Mouse (Mus musculus) hindbrain, embryonic 14.5 days (tissue): Measurements from ENCODE around the gene Vezf1. TPM values are rescaled to one million over a fixed set of nuclear protein-coding genes. Genes with fewer than 3 reads are reported as not detected.

ENCODE experiments used
- ATAC-seq: fragments of 200-750 bp; cut with Nextera tagmentation; 2 replicates; pipeline ENCODE4 v1.8.0; 2017; ENCODE audit warnings: moderate number of reproducible peaks, mild to moderate bottlenecking, moderate TSS enrichment, moderate library complexity; ENCODE audit not compliant: low FRiP score
- DNase-seq: peaks from one replicate; pipeline ENCODE4 v3.0.0-alpha.2; 2015; ENCODE audit warnings: low spot score
- H3K27ac ChIP-seq: fragments of 300-500 bp; sonication (generic); 2 replicates; pipeline ENCODE4 v1.5.1; 2014; ENCODE audit warnings: mild to moderate bottlenecking, moderate library complexity
- H3K27me3 ChIP-seq: fragments of 300-500 bp; sonication (generic); 2 replicates; pipeline ENCODE4 v1.6.1; 2014; ENCODE audit warnings: mild to moderate bottlenecking, low read length, mixed read lengths; ENCODE audit not compliant: control insufficient read depth, insufficient read depth
- H3K36me3 ChIP-seq: fragments of 300-500 bp; sonication (generic); replicated peaks from 2 replicates; pipeline ENCODE4 v1.6.1; 2014; ENCODE audit not compliant: control insufficient read depth, insufficient read depth
- H3K4me1 ChIP-seq: fragments of 300-500 bp; sonication (generic); replicated peaks from 2 replicates; pipeline ENCODE4 v1.6.1; 2014; ENCODE audit warnings: antibody characterized with exemption, low read length, mixed read lengths; ENCODE audit not compliant: control insufficient read depth, insufficient read depth
- H3K4me2 ChIP-seq: fragments of 300-500 bp; sonication (generic); replicated peaks from 2 replicates; pipeline ENCODE4 v1.6.1; 2014; ENCODE audit warnings: mild to moderate bottlenecking, moderate library complexity
- H3K4me3 ChIP-seq: fragments of 300-500 bp; sonication (generic); replicated peaks from 2 replicates; pipeline ENCODE4 v1.5.1; 2014; ENCODE audit warnings: mild to moderate bottlenecking, low read length
- H3K9ac ChIP-seq: fragments of 300-500 bp; sonication (generic); 2 replicates; pipeline ENCODE4 v1.6.1; 2014
- H3K9me3 ChIP-seq: fragments of 300-500 bp; sonication (generic); 2 replicates; pipeline ENCODE4 v1.6.1; 2016; ENCODE audit warnings: low read length; ENCODE audit not compliant: control insufficient read depth
- WGBS: fragments of 180-500 bp; shearing (Covaris S2); extraction: QIAGEN DNeasy Blood & Tissue Kit; methylation state at CpG from one replicate; pipeline ENCODE4 v1.1.7; 2014; 5-methylcytosine and 5-hydroxymethylcytosine counted together
- polyA plus RNA-seq: library from polyadenylated mRNA; unstranded; fragments of >200 nt; fragmentation: Nextera tagmentation; extraction: Ambion mirVana; gene quantifications from 2 replicates; pipeline ENCODE4 v1.2.1, GENCODE M21; 2014

The Vezf1 gene
- polyA plus RNA-seq, 1 experiment from 2014 or later = 48.3 TPM

GRCm38 (mm10) chr11:88048961-88049670, 19.0 kb upstream of the Vezf1 start:
- peak overlapping the region; percentile 99 for H3K9ac ChIP-seq
- ATAC-seq (no peak), DNase-seq (no peak)
- peaks cover 44% of the 10 kb centered on the region for H3K36me3 ChIP-seq
- H3K27ac ChIP-seq = peak overlapping the region; percentile 98; the same call in 1 of the 2 replicates
- H3K4me1 ChIP-seq = peaks cover 28% of the 10 kb centered on the region
- WGBS = 21% methylated on average over 26 of the region's 26 CpGs
- H3K27me3 ChIP-seq = no peaks in the 10 kb centered on the region
- H3K4me3 ChIP-seq = peak overlapping the region; percentile 100
- H3K4me2 ChIP-seq = peak overlapping the region; percentile 68
- H3K9me3 ChIP-seq = no peaks in the 10 kb centered on the region

- Histone ChIP-seq H3K9ac (peak overlapping the region; percentile 99), H3K9me3 (no peaks in the 10 kb centered on the region), H3K4me3 (peak overlapping the region; percentile 100), H3K36me3 (peaks cover 45% of the 10 kb centered on the region), H3K27me3 (no peaks in the 10 kb centered on the region), H3K4me1 (peaks cover 28% of the 10 kb centered on the region), H3K27ac (no peak overlapping the region), H3K4me2 (peak overlapping the region; percentile 68)
- ATAC-seq (no peak), DNase-seq (no peak)
Measured at GRCm38 (mm10) chr11:88049732-88050131, 18.3 kb upstream of the Vezf1 start.

GRCm38 (mm10) chr11:88052638-88053037, 15.4 kb upstream of the Vezf1 start:
- H3K4me2 ChIP-seq = no peak overlapping the region
- H3K36me3 ChIP-seq = peaks cover 54% of the 10 kb centered on the region
- no peak overlapping the region for H3K9ac ChIP-seq
- no peak overlapping the region for H3K4me3 ChIP-seq
- ATAC-seq (no peak), DNase-seq (no peak)
- peaks cover 22% of the 10 kb centered on the region for H3K4me1 ChIP-seq
- no peak overlapping the region for H3K27ac ChIP-seq
- H3K27me3 ChIP-seq = no peaks in the 10 kb centered on the region
- H3K9me3 ChIP-seq = no peaks in the 10 kb centered on the region
- 80% methylated on average over 4 of the region's 4 CpGs for WGBS

- ATAC-seq = no peak
- Histone ChIP-seq H3K27me3 (no peaks in the 10 kb centered on the region), H3K27ac (no peak overlapping the region), H3K4me2 (no peak overlapping the region), H3K9me3 (no peaks in the 10 kb centered on the region), H3K9ac (no peak overlapping the region), H3K4me1 (peaks cover 20% of the 10 kb centered on the region), H3K4me3 (no peak overlapping the region), H3K36me3 (peaks cover 53% of the 10 kb centered on the region)
- WGBS = 65% methylated on average over 3 of the region's 3 CpGs
- no peak for DNase-seq
Measured at GRCm38 (mm10) chr11:88053821-88054220, 14.3 kb upstream of the Vezf1 start.

GRCm38 (mm10) chr11:88054589-88054988, 13.5 kb upstream of the Vezf1 start:
- ATAC-seq (no peak), DNase-seq (peak; percentile 68)
- H3K4me1 ChIP-seq = peaks cover 13% of the 10 kb centered on the region
- no peak overlapping the region for H3K27ac ChIP-seq
- H3K27me3 ChIP-seq = no peaks in the 10 kb centered on the region
- no peak overlapping the region for H3K9ac ChIP-seq
- H3K36me3 ChIP-seq = peaks cover 45% of the 10 kb centered on the region
- no peaks in the 10 kb centered on the region for H3K9me3 ChIP-seq
- 74% methylated on average over 1 of the region's 1 CpGs for WGBS
- H3K4me3 ChIP-seq = no peak overlapping the region
- H3K4me2 ChIP-seq = no peak overlapping the region

GRCm38 (mm10) chr11:88055777-88056176, 12.3 kb upstream of the Vezf1 start:
- 92% methylated on average over 2 of the region's 2 CpGs for WGBS
- Histone ChIP-seq H3K36me3 (peaks cover 33% of the 10 kb centered on the region), H3K27me3 (no peaks in the 10 kb centered on the region), H3K27ac (no peak overlapping the region), H3K4me1 (peaks cover 4% of the 10 kb centered on the region; the same call in 1 of the 2 replicates), H3K9me3 (no peaks in the 10 kb centered on the region), H3K9ac (no peak overlapping the region), H3K4me2 (no peak overlapping the region), H3K4me3 (no peak overlapping the region)
- no peak for ATAC-seq
- DNase-seq = no peak

- H3K4me1 ChIP-seq = no peaks in the 10 kb centered on the region
- no peak for DNase-seq
- ATAC-seq = no peak
- H3K4me3 ChIP-seq = no peak overlapping the region
- no peak overlapping the region for H3K9ac ChIP-seq
- H3K4me2 ChIP-seq = no peak overlapping the region
- no peaks in the 10 kb centered on the region for H3K27me3 ChIP-seq
- WGBS = 76% methylated on average over 2 of the region's 2 CpGs
- peaks cover 19% of the 10 kb centered on the region for H3K36me3 ChIP-seq
- H3K9me3 ChIP-seq = no peaks in the 10 kb centered on the region
- H3K27ac ChIP-seq = no peak overlapping the region
Measured at GRCm38 (mm10) chr11:88057788-88058187, 10.3 kb upstream of the Vezf1 start.

- no peak overlapping the region for H3K9ac ChIP-seq
- 45% methylated on average over 2 of the region's 2 CpGs for WGBS
Measured at GRCm38 (mm10) chr11:88059141-88059540, 8.9 kb upstream of the Vezf1 start.

GRCm38 (mm10) chr11:88061892-88062625, 6.0 kb upstream of the Vezf1 start:
- Histone ChIP-seq H3K27ac (no peak overlapping the region), H3K9me3 (no peaks in the 10 kb centered on the region), H3K4me2 (no peak overlapping the region), H3K9ac (no peak overlapping the region), H3K4me3 (no peak overlapping the region), H3K4me1 (no peaks in the 10 kb centered on the region; the same call in 1 of the 2 replicates), H3K36me3 (no peaks in the 10 kb centered on the region), H3K27me3 (no peaks in the 10 kb centered on the region)
- WGBS = 84% methylated on average over 2 of the region's 2 CpGs
- ATAC-seq (no peak), DNase-seq (no peak)

More at GRCm38 (mm10) chr11:88059141-88059540, 8.9 kb upstream of the Vezf1 start:
- Histone ChIP-seq H3K4me1 (no peaks in the 10 kb centered on the region), H3K36me3 (peaks cover 11% of the 10 kb centered on the region), H3K4me2 (no peak overlapping the region), H3K4me3 (no peak overlapping the region), H3K27ac (no peak overlapping the region), H3K9me3 (no peaks in the 10 kb centered on the region), H3K27me3 (no peaks in the 10 kb centered on the region)
- DNase-seq (peak; percentile 72), ATAC-seq (peak; percentile 79)
